ENCODE assay signal across 21 mouse cellular contexts in genomic region chr14:27355151-27355550, GRCm38 (mm10).
DNase-seq lines count a peak whose midpoint lies in the region; ATAC-seq and TF ChIP-seq lines count a peak whose summit lies in the region.
"Had no signal": no experiment of that assay in that cellular context is flagged by ENCODE, and none has a peak within 500 bp of the region (broad histone marks: within the 10 kb centered on the region; RNA-seq: fewer than 3 reads in every experiment).

No protein-coding gene starts in this region.

- peak overlapping the region; percentile 17; the same call in 1 of the 2 replicates for H3K4me3 ChIP-seq in spleen, adult 2 months (ENCODE audit: extremely low read depth, insufficient read depth, insufficient read length)
- H3K4me3 ChIP-seq in CH12.LX (replicated peaks in 1 of 3; ENCODE audit: low read depth in 2 of 3, low read length in 2 of 3, poor library complexity in 1 of 3), result no peak overlapping the region
- H3K4me3 ChIP-seq in forebrain, embryonic 16.5 days (replicated peaks; ENCODE audit: low read length), result no peak overlapping the region
- no peak overlapping the region for H3K4me3 ChIP-seq in hindbrain, postnatal 0 days (ENCODE audit: low read length)
- H3K4me3 ChIP-seq: embryonic facial prominence, embryonic 12.5 days; heart, embryonic 12.5 days; midbrain, embryonic 10.5 days had no signal

- H3K9me3 ChIP-seq in CH12.LX (replicated peaks; ENCODE audit: low read length), result no peaks in the 10 kb centered on the region
- H3K9me3 ChIP-seq in forebrain, embryonic 16.5 days (ENCODE audit: control insufficient read depth, low read length), result no peaks in the 10 kb centered on the region
- no peaks in the 10 kb centered on the region for H3K9me3 ChIP-seq in hindbrain, postnatal 0 days (ENCODE audit: low read length)
- H3K9me3 ChIP-seq: embryonic facial prominence, embryonic 12.5 days; heart, embryonic 12.5 days; midbrain, embryonic 10.5 days had no signal

- peaks cover 13% of the 10 kb centered on the region for H3K36me3 ChIP-seq in spleen, adult 2 months (ENCODE audit: control insufficient read depth, insufficient read depth, low read length)
- H3K36me3 ChIP-seq in CH12.LX (replicated peaks in 1 of 2; ENCODE audit: control insufficient read depth in 1 of 2, insufficient read depth in 1 of 2, low read length in 1 of 2), result no peaks in the 10 kb centered on the region
- no peaks in the 10 kb centered on the region for H3K36me3 ChIP-seq in forebrain, embryonic 16.5 days (ENCODE audit: control insufficient read depth, insufficient read depth)
- no peaks in the 10 kb centered on the region for H3K36me3 ChIP-seq in hindbrain, postnatal 0 days (ENCODE audit: insufficient read depth, low read length)
- H3K36me3 ChIP-seq: embryonic facial prominence, embryonic 12.5 days; heart, embryonic 12.5 days; midbrain, embryonic 10.5 days had no signal

- dilution Hi-C loops in CH12.LX (cut with MboI; ENCODE audit: extremely low pct_ligation_motif_present, extremely low pct_unique_long_range_greater_than_20kb, low sequenced_read_pairs), result no loop called here

- H3K4me2 ChIP-seq in CH12.LX (ENCODE audit: insufficient read depth, low read depth, poor library complexity, severe bottlenecking), result peak overlapping the region; percentile 14; the same call in 1 of the 2 replicates
- no peak overlapping the region for H3K4me2 ChIP-seq in forebrain, embryonic 16.5 days (ENCODE audit: low read length)
- H3K4me2 ChIP-seq in hindbrain, postnatal 0 days (ENCODE audit: low read depth, low read length), result no peak overlapping the region
- H3K4me2 ChIP-seq: embryonic facial prominence, embryonic 12.5 days; heart, embryonic 12.5 days; liver, embryonic 11.5 days had no signal

- TF ChIP-seq RAD21 in CH12.LX (IDR thresholded peaks at IDR 0.05; ENCODE audit: low read depth, low read length), result no peak

- no peak for TF ChIP-seq CTCF in spleen, adult 2 months (IDR thresholded peaks at IDR 0.05; ENCODE audit: extremely low read depth, insufficient read depth, insufficient read length, insufficient replicate concordance)
- TF ChIP-seq CTCF in CH12.LX (conservative IDR thresholded peaks at IDR 0.05 in 1 of 2, IDR thresholded peaks at IDR 0.05 in 1 of 2; ENCODE audit: low read depth in 2 of 2, low read length in 2 of 2), result no peak
- no peak for TF ChIP-seq CTCF in hindbrain, postnatal 0 days (IDR thresholded peaks at IDR 0.05; ENCODE audit: low read depth)

- DNase-seq in spleen, adult 2 months (ENCODE audit: low read depth in 1 of 2, low spot score in 2 of 2), result peak; percentile 44 to 53
- DNase-seq in spleen, postnatal 14 days (ENCODE audit: low spot score in 2 of 2), result no peak
- DNase-seq in CH12.LX (ENCODE audit: extremely low read depth), result no peak
- peak; percentile 82 for DNase-seq in induced T-regulatory cell, adult 2 months (ENCODE audit: low read depth)
- DNase-seq in adrenal gland, postnatal 25 days, result no peak
- DNase-seq in hindbrain, postnatal 0 days (ENCODE audit: low spot score), result no peak
- DNase-seq: adrenal gland, postnatal 10 days; cerebellum, adult 8-10 months; gastrocnemius, postnatal 14 days; heart, postnatal 4 days; kidney, adult 8-10 months; left cerebral cortex, postnatal 4 days; lung, postnatal 10 days; thymus, postnatal 25 days had no signal

- WGBS in spleen, adult 2 months, result 12% methylated on average over 6 of the region's 6 CpGs
- WGBS in forebrain, embryonic 16.5 days, result 92% methylated on average over 6 of the region's 6 CpGs
- 86% methylated on average over 6 of the region's 6 CpGs for WGBS in hindbrain, postnatal 0 days

- in situ Hi-C loops in CH12.LX (cut with MboI; ENCODE audit: low pct_ligation_motif_present, low pct_unique_long_range_greater_than_20kb, low sequenced_read_pairs), result no loop called here

- H3K27me3 ChIP-seq in spleen, adult 2 months (ENCODE audit: control insufficient read depth, insufficient read depth, low read length), result no peaks in the 10 kb centered on the region
- H3K27me3 ChIP-seq in CH12.LX (replicated peaks), result no peaks in the 10 kb centered on the region
- H3K27me3 ChIP-seq in forebrain, embryonic 16.5 days (replicated peaks; ENCODE audit: control insufficient read depth, insufficient read depth, low read length), result no peaks in the 10 kb centered on the region
- no peaks in the 10 kb centered on the region for H3K27me3 ChIP-seq in hindbrain, postnatal 0 days (ENCODE audit: insufficient read depth, low read length)
- H3K27me3 ChIP-seq: embryonic facial prominence, embryonic 12.5 days; heart, embryonic 12.5 days had no signal

- H3K4me1 ChIP-seq in spleen, adult 2 months (ENCODE audit: control insufficient read depth, insufficient read depth, insufficient read length), result peaks cover 56% of the 10 kb centered on the region
- H3K4me1 ChIP-seq in CH12.LX (ENCODE audit: control insufficient read depth in 1 of 2, insufficient read depth in 2 of 2), result peaks cover 9 to 56% of the 10 kb centered on the region in 2 experiments
- no peaks in the 10 kb centered on the region for H3K4me1 ChIP-seq in forebrain, embryonic 16.5 days (replicated peaks; ENCODE audit: control insufficient read depth, insufficient read depth, low read length)
- no peaks in the 10 kb centered on the region for H3K4me1 ChIP-seq in hindbrain, postnatal 0 days (ENCODE audit: insufficient read depth, low read length)
- H3K4me1 ChIP-seq: midbrain, embryonic 10.5 days had no signal

- no peak overlapping the region for H3K9ac ChIP-seq in CH12.LX (ENCODE audit: insufficient read depth, low read depth)
- no peak overlapping the region for H3K9ac ChIP-seq in forebrain, embryonic 16.5 days (replicated peaks; ENCODE audit: low read depth, low read length)
- no peak overlapping the region for H3K9ac ChIP-seq in hindbrain, postnatal 0 days (replicated peaks; ENCODE audit: low read length)
- H3K9ac ChIP-seq: embryonic facial prominence, embryonic 12.5 days; heart, embryonic 12.5 days had no signal

- TF ChIP-seq POLR2A in spleen, adult 2 months (IDR thresholded peaks at IDR 0.05; ENCODE audit: low read depth, low read length), result no peak; the same call in 1 of the 2 replicates
- no peak for TF ChIP-seq POLR2A in CH12.LX (IDR thresholded peaks at IDR 0.05; ENCODE audit: low read depth, low read length)

- peak; percentile 47; the same call in 1 of the 2 replicates for TF ChIP-seq EP300 in CH12.LX (IDR thresholded peaks at IDR 0.05; ENCODE audit: low read length)

- peak overlapping the region; percentile 96 for H3K27ac ChIP-seq in spleen, adult 2 months (ENCODE audit: insufficient read depth, low read length)
- no peak overlapping the region for H3K27ac ChIP-seq in CH12.LX (ENCODE audit: insufficient read depth, low read depth)
- H3K27ac ChIP-seq in forebrain, embryonic 16.5 days (ENCODE audit: low read length), result no peak overlapping the region
- no peak overlapping the region for H3K27ac ChIP-seq in hindbrain, postnatal 0 days
- H3K27ac ChIP-seq: embryonic facial prominence, embryonic 12.5 days; midbrain, embryonic 10.5 days; stomach, postnatal 0 days had no signal

- H3K79me2 ChIP-seq in CH12.LX (replicated peaks; ENCODE audit: control insufficient read depth, extremely low read depth, insufficient read depth, poor library complexity, severe bottlenecking), result no peaks in the 10 kb centered on the region

- ATAC-seq in neutrophil, adult 5-6 weeks (ENCODE audit: extremely low read depth, insufficient number of reproducible peaks, low FRiP score, poor library complexity, severe bottlenecking), result peak; percentile 33
- ATAC-seq in forebrain, embryonic 16.5 days, result no peak
- no peak for ATAC-seq in hindbrain, postnatal 0 days

TF ChIP-seq in CH12.LX, 34 proteins besides CTCF, POLR2A, EP300 and RAD21:
- TF ChIP-seq POLR2AphosphoS2 (IDR thresholded peaks at IDR 0.05; ENCODE audit: low read depth, low read length) (no peak), BHLHE40 (IDR thresholded peaks at IDR 0.05; ENCODE audit: low read depth, low read length) (0 out of 2 replicates have a peak, but pooled peaks have one; percentile 11), MEF2A (IDR thresholded peaks at IDR 0.05; ENCODE audit: borderline replicate concordance, low read depth, low read length) (peak; percentile 61; the same call in 1 of the 2 replicates)

Comparison
In these comparisons a context has a peak if more than half of its experiments do, and no peak if none do; other contexts are left out.
1. DNase-seq: peak in spleen, adult 2 months (2 of 2) and induced T-regulatory cell, adult 2 months (single experiment); none in spleen, postnatal 14 days (0 of 2), CH12.LX (single experiment), adrenal gland, postnatal 25 days (single experiment) and hindbrain, postnatal 0 days (single experiment).